Mouse (Mus musculus): Measurements from ENCODE around the gene Fnip2. TPM values are rescaled to one million over a fixed set of nuclear protein-coding genes. Genes with fewer than 3 reads are reported as not detected.
"Not testable (repeated sequence)": the region's sequence is repeated elsewhere in the genome, so short reads cannot be mapped to it uniquely, and the experiment has no call there.

Fnip2 gene
- polyA plus RNA-seq, 1 experiment from 2014 or later = 5.8 TPM

DNA sequence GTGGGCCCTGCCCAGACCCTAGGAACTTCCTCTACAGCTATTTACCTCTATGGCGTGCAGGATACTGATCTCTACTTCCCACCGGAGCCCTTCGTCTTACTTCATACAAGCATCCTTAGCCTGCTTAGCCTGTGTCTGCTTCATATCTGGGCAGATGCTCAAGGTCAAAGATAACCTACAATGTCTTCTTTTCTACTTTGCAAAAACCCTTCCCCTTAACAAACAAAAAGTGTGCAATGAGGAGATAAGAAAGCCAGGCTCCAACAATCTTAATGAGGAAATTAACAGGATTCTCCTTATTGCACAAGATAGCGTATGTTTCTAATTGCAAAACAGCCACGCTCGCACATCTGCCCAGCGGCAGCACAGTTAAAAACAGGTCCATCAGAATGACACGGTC, 89.2 kb downstream of the Fnip2 start:
- no peak for DNase-seq (ENCODE audit: low spot score)
- H3K4me1 ChIP-seq (replicated peaks) = peaks cover 16% of the 10 kb centered on the region
- no peak overlapping the region for H3K27ac ChIP-seq
- H3K9me3 ChIP-seq = peaks cover 3% of the 10 kb centered on the region
- WGBS = 94% methylated on average over 8 of the region's 8 CpGs
- no peak overlapping the region for H3K4me3 ChIP-seq
- peaks cover 69% of the 10 kb centered on the region for H3K36me3 ChIP-seq
- no peaks in the 10 kb centered on the region for H3K27me3 ChIP-seq (ENCODE audit: insufficient read depth, poor library complexity, severe bottlenecking)

DNA sequence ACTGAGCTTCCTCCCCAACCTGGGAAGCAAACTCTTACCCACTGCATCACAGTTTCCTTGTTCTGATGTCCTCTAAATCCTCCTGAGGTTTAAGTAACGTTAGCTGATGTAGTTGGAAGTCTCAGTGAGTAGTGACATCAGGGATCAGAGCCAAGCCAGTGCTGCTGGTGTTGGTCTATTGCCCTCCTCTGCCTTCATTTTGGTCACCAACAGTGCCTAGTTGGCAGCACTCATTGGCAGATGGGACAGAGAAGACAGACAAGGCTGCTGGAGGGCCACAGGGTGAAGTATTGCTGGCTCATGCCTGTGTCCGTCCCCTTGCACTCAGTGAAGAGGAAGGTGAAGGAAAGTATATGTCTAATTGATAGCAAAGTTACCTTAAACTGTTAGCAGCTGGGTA, 91.6 kb downstream of the Fnip2 start:
- H3K36me3 ChIP-seq = peaks cover 65% of the 10 kb centered on the region
- no peak overlapping the region for H3K27ac ChIP-seq

DNA sequence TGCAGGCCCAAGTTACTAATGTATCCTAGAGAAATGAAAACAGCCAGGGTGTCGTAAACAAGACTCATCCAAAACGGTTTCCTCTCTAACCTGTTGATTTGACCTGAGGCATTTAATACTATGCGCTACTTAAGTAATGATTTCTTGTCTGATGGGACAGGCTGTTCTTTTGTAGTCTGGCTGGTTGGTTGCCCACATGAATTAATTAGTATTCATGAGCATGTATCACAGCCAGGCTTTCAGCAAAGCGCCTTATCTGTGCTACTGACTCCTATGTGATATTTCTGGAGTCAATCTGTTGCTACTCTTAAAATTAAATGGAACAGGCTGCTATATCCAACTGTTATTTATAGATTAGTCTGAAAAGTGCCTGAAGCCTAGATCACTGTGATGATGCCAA, 92.7 kb downstream of the Fnip2 start:
- peaks cover 10% of the 10 kb centered on the region for H3K4me1 ChIP-seq (replicated peaks)
- peaks cover 57% of the 10 kb centered on the region for H3K36me3 ChIP-seq
- 70% methylated on average over 4 of the region's 4 CpGs for WGBS
- no peaks in the 10 kb centered on the region for H3K9me3 ChIP-seq
- no peak overlapping the region for H3K27ac ChIP-seq
- no peak overlapping the region for H3K4me3 ChIP-seq
- DNase-seq (ENCODE audit: low spot score) = no peak
- H3K27me3 ChIP-seq (ENCODE audit: insufficient read depth, poor library complexity, severe bottlenecking) = no peaks in the 10 kb centered on the region

More for the DNA sequence above, 91.6 kb downstream of the Fnip2 start:
- Histone ChIP-seq H3K9me3 (no peaks in the 10 kb centered on the region), H3K4me3 (no peak overlapping the region), H3K27me3 (ENCODE audit: insufficient read depth, poor library complexity, severe bottlenecking) (no peaks in the 10 kb centered on the region), H3K4me1 (replicated peaks) (peaks cover 13% of the 10 kb centered on the region)
- no peak for DNase-seq (ENCODE audit: low spot score)
- 85% methylated on average over 2 of the region's 2 CpGs for WGBS

DNA sequence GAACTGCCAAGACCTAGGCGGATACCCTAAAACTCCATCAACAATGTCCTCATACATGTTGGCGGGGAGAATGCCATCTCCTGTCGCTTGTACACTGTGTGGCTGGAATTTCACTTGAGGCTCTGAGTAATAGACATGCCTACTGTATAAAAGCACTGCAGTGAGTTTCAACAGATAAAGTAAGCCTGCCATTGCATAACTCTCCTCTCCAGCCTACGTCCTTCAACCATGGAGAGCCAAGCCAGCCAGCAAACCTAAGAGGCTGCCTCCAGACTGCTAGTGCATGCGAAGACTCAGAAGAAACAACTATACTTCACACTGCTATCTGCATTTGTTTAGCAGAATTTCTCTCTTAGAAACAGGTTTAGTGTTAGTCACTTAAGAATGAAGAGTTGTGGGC, 95.2 kb downstream of the Fnip2 start:
- WGBS = 97% methylated on average over 5 of the region's 5 CpGs

DNA sequence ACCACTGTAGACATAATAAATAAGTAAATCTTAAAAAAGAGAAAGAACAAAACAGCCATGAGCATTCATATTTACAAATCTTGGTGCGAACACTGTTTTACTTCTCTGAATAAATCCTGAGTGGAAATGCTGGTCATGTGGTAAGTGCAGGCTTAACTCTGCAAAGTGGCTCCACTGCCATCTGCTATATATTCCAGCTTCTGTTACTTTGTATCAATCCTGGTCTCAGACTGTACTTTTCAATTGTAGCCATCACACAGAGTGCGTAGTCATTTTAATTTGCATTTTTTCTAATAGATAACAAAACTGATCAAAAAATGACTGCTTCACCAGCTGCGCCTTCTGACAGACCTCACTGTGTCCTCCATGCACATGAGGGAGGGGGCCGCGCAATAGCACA, 98.2 kb downstream of the Fnip2 start:
- Histone ChIP-seq H3K4me1 (replicated peaks) (peaks cover under 1% of the 10 kb centered on the region; the same call in 1 of the 2 replicates), H3K4me3 (no peak overlapping the region), H3K27ac (no peak overlapping the region), H3K36me3 (peaks cover 58% of the 10 kb centered on the region), H3K9me3 (no peaks in the 10 kb centered on the region), H3K27me3 (ENCODE audit: insufficient read depth, poor library complexity, severe bottlenecking) (no peaks in the 10 kb centered on the region)
- DNase-seq (ENCODE audit: low spot score) = no peak
- WGBS = 98% methylated on average over 5 of the region's 5 CpGs

More for the DNA sequence above, 95.2 kb downstream of the Fnip2 start:
- peaks cover 50% of the 10 kb centered on the region for H3K36me3 ChIP-seq
- H3K27me3 ChIP-seq (ENCODE audit: insufficient read depth, poor library complexity, severe bottlenecking) = no peaks in the 10 kb centered on the region
- no peaks in the 10 kb centered on the region for H3K9me3 ChIP-seq
- DNase-seq (ENCODE audit: low spot score) = no peak
- H3K4me3 ChIP-seq = no peak overlapping the region
- H3K4me1 ChIP-seq (replicated peaks) = peaks cover 10% of the 10 kb centered on the region
- H3K27ac ChIP-seq = no peak overlapping the region

DNA sequence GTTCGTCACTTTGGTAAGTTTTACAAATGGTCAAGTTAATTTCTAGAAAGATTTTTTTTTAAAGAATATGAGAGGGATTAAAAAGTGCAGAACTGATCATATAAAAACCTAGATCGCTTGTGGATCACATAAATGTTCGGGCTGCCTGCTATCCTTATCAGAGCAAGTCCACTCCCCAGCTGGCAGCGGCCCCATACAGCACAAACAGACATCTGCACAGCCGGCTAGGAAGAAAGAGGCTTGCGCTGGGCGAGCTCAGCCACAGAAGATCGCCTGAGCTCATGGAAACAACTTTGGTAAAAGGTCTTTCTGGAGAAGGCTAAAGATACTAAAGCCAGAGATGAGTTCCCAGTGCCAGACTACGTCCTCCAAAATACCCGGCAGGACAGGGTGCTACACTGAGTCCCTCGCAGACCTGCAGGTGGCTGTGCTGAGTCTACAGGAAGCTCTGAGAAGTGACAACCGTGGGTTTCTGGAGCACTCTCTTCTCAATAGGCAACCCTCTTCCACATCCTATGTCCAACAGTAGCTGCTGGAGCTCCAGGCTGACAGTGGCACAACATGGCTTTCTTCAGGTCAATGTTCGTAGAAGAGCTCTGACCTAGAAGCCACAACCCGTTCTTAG, 108.8 kb downstream of the Fnip2 start:
- H3K9me3 ChIP-seq = no peaks in the 10 kb centered on the region
- peaks cover 8% of the 10 kb centered on the region for H3K4me1 ChIP-seq (replicated peaks)
- no peak overlapping the region for H3K27ac ChIP-seq
- no peak overlapping the region for H3K4me3 ChIP-seq
- no peak for DNase-seq (ENCODE audit: low spot score)
- peaks cover 62% of the 10 kb centered on the region for H3K36me3 ChIP-seq
- H3K27me3 ChIP-seq (ENCODE audit: insufficient read depth, poor library complexity, severe bottlenecking) = no peaks in the 10 kb centered on the region
- WGBS = 92% methylated on average over 14 of the region's 14 CpGs

DNA sequence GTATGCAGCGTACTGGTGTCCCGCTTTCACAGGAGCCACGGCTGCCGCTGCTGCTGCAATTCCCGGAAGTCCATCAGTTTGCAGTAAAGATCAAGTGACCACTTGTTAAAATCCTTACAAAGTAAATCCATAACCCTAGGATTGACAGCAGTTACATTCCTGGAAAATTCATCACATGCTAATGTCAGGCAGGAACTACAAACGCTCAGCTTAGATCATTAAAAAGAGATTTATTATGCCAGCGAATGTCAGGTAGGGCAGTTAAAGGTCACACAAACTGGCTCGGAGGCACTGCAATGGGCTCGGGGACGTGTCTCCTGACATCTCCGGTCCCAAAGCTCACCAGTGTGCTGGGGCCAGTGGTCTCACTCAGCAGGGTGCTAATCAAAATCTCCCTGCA, 111.8 kb downstream of the Fnip2 start:
- 71% methylated on average over 11 of the region's 11 CpGs for WGBS

DNA sequence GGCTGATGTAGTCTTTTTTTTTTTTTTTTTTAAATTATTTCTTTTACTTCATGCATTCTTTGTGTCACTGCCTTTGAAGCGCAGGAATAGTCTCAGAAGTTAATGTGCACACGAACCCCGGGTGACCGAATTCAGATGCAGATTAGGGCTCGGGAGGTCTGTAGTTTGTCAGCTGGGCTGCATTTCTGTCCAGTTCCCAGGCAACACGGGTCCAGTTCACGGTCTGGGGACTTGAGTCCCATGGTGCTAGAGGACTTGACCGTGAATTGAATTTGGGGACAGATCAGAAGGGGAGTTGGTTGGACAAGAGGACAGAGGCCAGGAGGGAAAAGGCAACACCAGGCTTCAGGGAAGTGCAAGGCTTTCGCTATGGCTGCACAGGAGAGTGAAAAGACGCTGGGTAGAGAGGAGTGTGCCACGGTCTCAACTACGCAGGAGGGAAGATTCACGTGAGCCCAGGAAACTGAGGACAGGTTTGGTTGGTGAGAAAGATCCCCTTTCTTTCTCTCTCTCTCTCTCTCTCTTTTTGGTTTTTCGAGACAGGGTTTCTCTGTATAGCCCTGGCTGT, 114.8 kb downstream of the Fnip2 start:
- DNase-seq (ENCODE audit: low spot score) = peak; percentile 80
- Histone ChIP-seq H3K9me3 (no peaks in the 10 kb centered on the region), H3K4me1 (replicated peaks) (peaks cover 25% of the 10 kb centered on the region), H3K4me3 (no peak overlapping the region), H3K27ac (peak overlapping the region; percentile 84), H3K27me3 (ENCODE audit: insufficient read depth, poor library complexity, severe bottlenecking) (no peaks in the 10 kb centered on the region), H3K36me3 (peaks cover 19% of the 10 kb centered on the region)
- WGBS = 41% methylated on average over 14 of the region's 14 CpGs

More for the DNA sequence above, 111.8 kb downstream of the Fnip2 start:
- DNase-seq (ENCODE audit: low spot score) = no peak
- no peaks in the 10 kb centered on the region for H3K9me3 ChIP-seq
- peaks cover 25% of the 10 kb centered on the region for H3K4me1 ChIP-seq (replicated peaks)
- no peaks in the 10 kb centered on the region for H3K27me3 ChIP-seq (ENCODE audit: insufficient read depth, poor library complexity, severe bottlenecking)
- H3K36me3 ChIP-seq = peaks cover 42% of the 10 kb centered on the region
- no peak overlapping the region for H3K27ac ChIP-seq
- no peak overlapping the region for H3K4me3 ChIP-seq

DNA sequence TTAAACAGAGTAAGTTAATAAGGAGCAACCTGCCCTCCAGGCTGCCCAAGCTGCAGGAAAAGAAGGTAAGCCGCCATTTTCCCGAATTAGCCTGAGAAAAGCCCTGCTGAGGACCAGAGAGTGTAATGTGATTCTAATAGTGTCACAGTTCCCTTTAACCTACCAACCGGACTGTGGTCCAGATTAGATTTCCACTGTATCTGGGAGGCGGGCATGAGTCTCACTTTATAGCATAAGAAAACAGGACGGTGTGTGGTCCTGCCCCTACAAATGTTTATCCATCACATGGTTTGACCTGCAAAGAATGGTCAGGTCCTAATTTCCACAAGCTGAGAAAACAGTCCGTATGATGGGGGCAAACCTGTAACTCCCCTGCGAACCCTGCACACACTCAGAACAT, 118.2 kb downstream of the Fnip2 start:
- 73% methylated on average over 7 of the region's 7 CpGs for WGBS
- H3K9me3 ChIP-seq = no peaks in the 10 kb centered on the region
- H3K27me3 ChIP-seq (ENCODE audit: insufficient read depth, poor library complexity, severe bottlenecking) = no peaks in the 10 kb centered on the region
- DNase-seq (ENCODE audit: low spot score) = peak; percentile 19
- H3K36me3 ChIP-seq = 0 out of 2 replicates have a peak, but pooled peaks cover 2% of the 10 kb centered on the region
- peaks cover 22% of the 10 kb centered on the region for H3K4me1 ChIP-seq (replicated peaks)
- H3K4me3 ChIP-seq = no peak overlapping the region
- 0 out of 2 replicates have a peak overlapping the region, but pooled peaks have one; percentile 3 for H3K27ac ChIP-seq

DNA sequence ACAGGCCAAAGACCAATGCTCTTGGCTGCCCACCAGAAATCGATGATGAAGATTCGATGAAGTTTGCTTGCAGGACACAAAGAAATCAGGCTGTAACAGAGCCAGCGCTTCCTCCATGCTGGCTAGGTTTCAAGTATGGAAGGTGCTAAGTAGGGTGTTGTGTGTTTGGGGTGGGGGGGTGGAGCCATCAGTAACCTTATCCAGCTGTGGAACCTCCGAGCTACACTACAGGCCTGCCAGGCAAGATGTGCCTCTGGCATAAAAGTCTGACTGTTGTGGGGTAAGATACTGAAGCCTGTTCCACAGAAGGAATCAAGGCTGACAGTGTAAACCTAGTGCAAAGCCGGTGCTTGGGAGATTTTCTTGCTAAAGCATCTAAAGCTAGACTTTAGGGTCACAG, 119.2 kb downstream of the Fnip2 start:
- DNase-seq (ENCODE audit: low spot score) = no peak
- 89% methylated on average over 5 of the region's 5 CpGs for WGBS
- Histone ChIP-seq H3K27me3 (ENCODE audit: insufficient read depth, poor library complexity, severe bottlenecking) (no peaks in the 10 kb centered on the region), H3K4me3 (no peak overlapping the region), H3K9me3 (no peaks in the 10 kb centered on the region), H3K27ac (peak overlapping the region; percentile 30; the same call in 1 of the 2 replicates), H3K36me3 (no peaks in the 10 kb centered on the region), H3K4me1 (replicated peaks) (peaks cover 16% of the 10 kb centered on the region)

DNA sequence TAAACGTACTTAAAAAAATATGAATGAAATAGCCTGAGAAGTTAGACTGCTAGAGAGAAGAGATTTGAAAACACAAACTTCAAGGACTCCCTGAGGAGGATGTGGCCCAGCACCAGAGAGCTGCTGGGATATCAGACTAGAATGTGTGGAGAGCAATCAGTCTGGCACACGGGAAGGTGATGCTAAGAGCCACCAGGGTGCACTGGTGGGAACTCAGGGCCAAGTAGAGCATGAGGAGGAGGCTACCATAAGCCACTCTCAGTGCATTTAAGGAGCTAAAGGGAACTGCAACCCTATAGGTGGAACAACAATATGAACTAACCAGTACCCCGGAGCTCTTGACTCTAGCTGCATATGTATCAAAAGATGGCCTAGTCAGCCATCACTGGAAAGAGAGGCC, 120.9 kb downstream of the Fnip2 start:
- not testable (repeated sequence) for H3K4me3 ChIP-seq; DNase-seq (ENCODE audit: low spot score); H3K4me1 ChIP-seq (replicated peaks); H3K36me3 ChIP-seq; H3K27me3 ChIP-seq (ENCODE audit: insufficient read depth, poor library complexity, severe bottlenecking); H3K9me3 ChIP-seq; H3K27ac ChIP-seq
- 79% methylated on average over 3 of the region's 3 CpGs for WGBS

DNA sequence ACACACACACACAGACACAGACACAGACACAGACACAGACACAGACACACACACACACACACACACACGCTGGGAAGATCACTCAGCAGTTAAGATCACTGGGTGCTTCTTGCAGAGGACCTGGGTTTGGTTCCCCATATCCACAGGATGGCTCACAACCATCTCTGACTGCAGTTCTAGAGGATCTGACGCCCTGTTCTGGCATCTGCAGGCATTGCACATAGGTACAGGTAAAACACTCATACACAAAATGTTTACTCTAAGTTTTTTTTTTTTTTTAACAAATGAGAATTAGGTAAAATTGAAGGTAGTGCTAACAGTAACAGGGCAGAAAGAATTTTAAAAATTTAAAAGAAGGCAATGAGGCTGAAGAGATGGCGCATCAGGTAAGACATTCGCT, 121.5 kb downstream of the Fnip2 start:
- no peak overlapping the region for H3K4me3 ChIP-seq
- no peak for DNase-seq (ENCODE audit: low spot score)
- no peak overlapping the region for H3K27ac ChIP-seq
- no peaks in the 10 kb centered on the region for H3K27me3 ChIP-seq (ENCODE audit: insufficient read depth, poor library complexity, severe bottlenecking)
- 0 out of 2 replicates have a peak, but pooled peaks cover under 1% of the 10 kb centered on the region for H3K4me1 ChIP-seq (replicated peaks)
- 95% methylated on average over 4 of the region's 4 CpGs for WGBS
- H3K36me3 ChIP-seq = no peaks in the 10 kb centered on the region
- 0 out of 2 replicates have a peak, but pooled peaks cover 2% of the 10 kb centered on the region for H3K9me3 ChIP-seq

DNA sequence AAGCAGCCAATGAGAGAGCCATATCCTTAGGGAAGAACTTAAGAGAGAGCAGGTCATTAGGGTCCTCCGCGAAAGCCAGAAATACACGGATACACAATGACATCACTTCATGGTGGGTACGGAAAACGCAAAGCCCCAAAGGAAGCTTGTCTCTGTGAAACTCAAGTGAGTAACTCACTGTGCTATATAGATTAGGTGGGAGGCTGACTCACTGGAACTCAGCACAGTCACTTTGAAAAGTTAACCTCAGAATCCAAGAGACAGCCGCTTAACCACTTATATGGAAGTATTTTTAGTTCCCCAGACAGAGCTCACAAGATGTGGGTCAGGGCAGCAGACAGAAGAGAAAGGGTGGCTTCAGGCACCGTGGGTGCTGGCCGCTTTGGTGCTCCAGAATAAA, 122.6 kb downstream of the Fnip2 start:
- Histone ChIP-seq H3K36me3 (no peaks in the 10 kb centered on the region), H3K9me3 (0 out of 2 replicates have a peak, but pooled peaks cover 2% of the 10 kb centered on the region), H3K27ac (0 out of 2 replicates have a peak overlapping the region, but pooled peaks have one; percentile 16), H3K27me3 (ENCODE audit: insufficient read depth, poor library complexity, severe bottlenecking) (no peaks in the 10 kb centered on the region), H3K4me1 (replicated peaks) (0 out of 2 replicates have a peak, but pooled peaks cover 4% of the 10 kb centered on the region), H3K4me3 (no peak overlapping the region)
- DNase-seq (ENCODE audit: low spot score) = no peak
- 84% methylated on average over 8 of the region's 8 CpGs for WGBS
